Mouse (Mus musculus) lung, adult 2 months (tissue): ENCODE measurements around the gene Ptprg.

Experiments used
- CTCF ChIP-seq: fragments of 200-500 bp; IDR thresholded peaks from 2 replicates; pipeline ENCODE4 v1.5.1; 2011; ENCODE audit warnings: mild to moderate bottlenecking, low read length, control low read depth; ENCODE audit not compliant: insufficient read depth
- POLR2A ChIP-seq: fragments of 200-500 bp; IDR thresholded peaks from 2 replicates; pipeline ENCODE4 v1.6.1; 2011; ENCODE audit warnings: low read depth, mild to moderate bottlenecking, control low read depth, low read length, borderline replicate concordance; ENCODE audit errors: extremely low read depth

DNA sequence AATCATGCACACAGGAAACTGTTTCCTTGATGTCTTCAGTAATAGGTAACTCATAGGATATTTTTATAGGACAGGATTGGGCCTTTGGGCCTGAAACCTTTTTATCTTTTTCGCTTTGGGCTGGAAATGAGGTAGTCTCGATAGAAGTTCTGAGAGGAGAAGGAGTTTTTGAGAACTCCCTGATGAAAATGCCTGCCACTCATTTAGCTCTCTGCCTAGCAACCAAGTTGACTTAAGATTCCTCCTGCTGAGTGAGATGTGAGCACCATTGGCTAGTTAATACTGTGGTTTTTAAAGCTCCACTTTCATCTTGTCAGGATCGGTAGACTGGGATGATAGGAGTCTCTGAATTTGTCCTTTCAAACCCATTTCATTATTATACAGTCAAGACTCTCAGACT is 162.9 kb downstream of the Ptprg start:
- TF ChIP-seq CTCF: no peak
- no peak for TF ChIP-seq POLR2A
